Mouse (Mus musculus): ENCODE results near the gene Ezh2. TPM values are rescaled to one million over a fixed set of nuclear protein-coding genes. Genes with fewer than 3 reads are reported as not detected.
"Not testable (repeated sequence)": the region's sequence is repeated elsewhere in the genome, so short reads cannot be mapped to it uniquely, and the experiment has no call there.

Gene Ezh2
- polyA plus RNA-seq (2012): 2.1 and 3.7 TPM in 2 replicates

- Histone ChIP-seq H3K36me3 (ENCODE audit: control insufficient read depth) (peaks cover 10% of the 10 kb centered on the region), H3K27me3 (ENCODE audit: control insufficient read depth) (no peaks in the 10 kb centered on the region; the same call in 1 of the 2 replicates), H3K4me3 (replicated peaks) (peak within 1 kb of the TSS; percentile 95), H3K9me3 (ENCODE audit: control insufficient read depth, low read length) (no peaks in the 10 kb centered on the region), H3K4me1 (ENCODE audit: control insufficient read depth) (peaks cover 36% of the 10 kb centered on the region)
- no peak for TF ChIP-seq GATA1 (IDR thresholded peaks at IDR 0.05; ENCODE audit: low read length)
- no peak for TF ChIP-seq TAL1 (IDR thresholded peaks at IDR 0.05; ENCODE audit: low read length)
These were observed at the start of gene Ezh2 for GRCm38 (mm10) chr6:47594926-47595623. TSS of gene Ezh2 (minus strand) at chr6:47595341.

- TF ChIP-seq TAL1 (IDR thresholded peaks at IDR 0.05; ENCODE audit: low read length) (no peak), GATA1 (IDR thresholded peaks at IDR 0.05; ENCODE audit: low read length) (no peak)
- no peaks in the 10 kb centered on the region for H3K36me3 ChIP-seq (ENCODE audit: control insufficient read depth)
- no peak overlapping the region for H3K4me3 ChIP-seq (replicated peaks)
- no peaks in the 10 kb centered on the region for H3K27me3 ChIP-seq (ENCODE audit: control insufficient read depth)
- peaks cover 11% of the 10 kb centered on the region for H3K4me1 ChIP-seq (ENCODE audit: control insufficient read depth)
- no peaks in the 10 kb centered on the region for H3K9me3 ChIP-seq (ENCODE audit: control insufficient read depth, low read length)
These were observed 41.5 kb upstream of the Ezh2 start for GRCm38 (mm10) chr6:47636527-47637076.

- TF ChIP-seq GATA1 (IDR thresholded peaks at IDR 0.05; ENCODE audit: low read length): no peak
- no peak for TF ChIP-seq TAL1 (IDR thresholded peaks at IDR 0.05; ENCODE audit: low read length)
- no peak overlapping the region for H3K4me3 ChIP-seq (replicated peaks)
- peaks cover 11% of the 10 kb centered on the region for H3K4me1 ChIP-seq (ENCODE audit: control insufficient read depth)
These were observed 40.9 kb upstream of the Ezh2 start for GRCm38 (mm10) chr6:47635995-47636526.

GRCm38 (mm10) chr6:47635207-47635994, 40.3 kb upstream of the Ezh2 start:
- H3K9me3 ChIP-seq (ENCODE audit: control insufficient read depth, low read length): no peaks in the 10 kb centered on the region
- H3K36me3 ChIP-seq (ENCODE audit: control insufficient read depth): no peaks in the 10 kb centered on the region
- no peak overlapping the region for H3K4me3 ChIP-seq (replicated peaks)
- peaks cover 9% of the 10 kb centered on the region for H3K4me1 ChIP-seq (ENCODE audit: control insufficient read depth)
- TF ChIP-seq TAL1 (IDR thresholded peaks at IDR 0.05; ENCODE audit: low read length): no peak
- no peak for TF ChIP-seq GATA1 (IDR thresholded peaks at IDR 0.05; ENCODE audit: low read length)
- no peaks in the 10 kb centered on the region for H3K27me3 ChIP-seq (ENCODE audit: control insufficient read depth)

More at GRCm38 (mm10) chr6:47635995-47636526, 40.9 kb upstream of the Ezh2 start:
- Histone ChIP-seq H3K9me3 (ENCODE audit: control insufficient read depth, low read length) (no peaks in the 10 kb centered on the region), H3K36me3 (ENCODE audit: control insufficient read depth) (no peaks in the 10 kb centered on the region), H3K27me3 (ENCODE audit: control insufficient read depth) (no peaks in the 10 kb centered on the region)

GRCm38 (mm10) chr6:47633467-47633866, 38.3 kb upstream of the Ezh2 start:
- Histone ChIP-seq H3K9me3 (ENCODE audit: control insufficient read depth, low read length) (no peaks in the 10 kb centered on the region), H3K4me1 (ENCODE audit: control insufficient read depth) (peaks cover 9% of the 10 kb centered on the region), H3K27me3 (ENCODE audit: control insufficient read depth) (no peaks in the 10 kb centered on the region), H3K36me3 (ENCODE audit: control insufficient read depth) (no peaks in the 10 kb centered on the region), H3K4me3 (replicated peaks) (no peak overlapping the region)
- TF ChIP-seq GATA1 (IDR thresholded peaks at IDR 0.05; ENCODE audit: low read length) (no peak), TAL1 (IDR thresholded peaks at IDR 0.05; ENCODE audit: low read length) (no peak)

GRCm38 (mm10) chr6:47630061-47630460, 34.9 kb upstream of the Ezh2 start:
- H3K4me3 ChIP-seq (replicated peaks); H3K9me3 ChIP-seq (ENCODE audit: control insufficient read depth, low read length); H3K27me3 ChIP-seq (ENCODE audit: control insufficient read depth); H3K36me3 ChIP-seq (ENCODE audit: control insufficient read depth); H3K4me1 ChIP-seq (ENCODE audit: control insufficient read depth): not testable (repeated sequence)

GRCm38 (mm10) chr6:47627978-47628377, 32.8 kb upstream of the Ezh2 start:
- Histone ChIP-seq H3K9me3 (ENCODE audit: control insufficient read depth, low read length) (no peaks in the 10 kb centered on the region), H3K36me3 (ENCODE audit: control insufficient read depth) (no peaks in the 10 kb centered on the region), H3K27me3 (ENCODE audit: control insufficient read depth) (no peaks in the 10 kb centered on the region), H3K4me1 (ENCODE audit: control insufficient read depth) (no peaks in the 10 kb centered on the region), H3K4me3 (replicated peaks) (no peak overlapping the region)
- TF ChIP-seq TAL1 (IDR thresholded peaks at IDR 0.05; ENCODE audit: low read length): no peak
- no peak for TF ChIP-seq GATA1 (IDR thresholded peaks at IDR 0.05; ENCODE audit: low read length)

- not testable (repeated sequence) for H3K27me3 ChIP-seq (ENCODE audit: control insufficient read depth); H3K9me3 ChIP-seq (ENCODE audit: control insufficient read depth, low read length); H3K4me1 ChIP-seq (ENCODE audit: control insufficient read depth); H3K4me3 ChIP-seq (replicated peaks); H3K36me3 ChIP-seq (ENCODE audit: control insufficient read depth)
These were observed 31.8 kb upstream of the Ezh2 start for GRCm38 (mm10) chr6:47626976-47627375.

GRCm38 (mm10) chr6:47621039-47621438, 25.9 kb upstream of the Ezh2 start:
- H3K27me3 ChIP-seq (ENCODE audit: control insufficient read depth): no peaks in the 10 kb centered on the region

GRCm38 (mm10) chr6:47608306-47608705, 13.2 kb upstream of the Ezh2 start:
- not testable (repeated sequence) for H3K4me3 ChIP-seq (replicated peaks); H3K36me3 ChIP-seq (ENCODE audit: control insufficient read depth); H3K9me3 ChIP-seq (ENCODE audit: control insufficient read depth, low read length)

More at GRCm38 (mm10) chr6:47621039-47621438, 25.9 kb upstream of the Ezh2 start:
- no peaks in the 10 kb centered on the region for H3K36me3 ChIP-seq (ENCODE audit: control insufficient read depth)
- no peaks in the 10 kb centered on the region for H3K9me3 ChIP-seq (ENCODE audit: control insufficient read depth, low read length)
- no peaks in the 10 kb centered on the region for H3K4me1 ChIP-seq (ENCODE audit: control insufficient read depth)
- TF ChIP-seq TAL1 (IDR thresholded peaks at IDR 0.05; ENCODE audit: low read length) (no peak), GATA1 (IDR thresholded peaks at IDR 0.05; ENCODE audit: low read length) (no peak)
- no peak overlapping the region for H3K4me3 ChIP-seq (replicated peaks)

More at GRCm38 (mm10) chr6:47608306-47608705, 13.2 kb upstream of the Ezh2 start:
- not testable (repeated sequence) for H3K27me3 ChIP-seq (ENCODE audit: control insufficient read depth); H3K4me1 ChIP-seq (ENCODE audit: control insufficient read depth)
